Comparison of ENCODE assay signal across 29 mouse cellular contexts in genomic region chrX:19283078-19283477, GRCm38 (mm10).
A peak's percentile ranks its signal among the peaks of the same experiment; 100 is the strongest.
DNase-seq lines count a peak whose midpoint lies in the region; ATAC-seq lines count a peak whose summit lies in the region.
"Had no signal": no experiment of that assay in that cellular context is flagged by ENCODE, and none has a peak within 500 bp of the region (broad histone marks: within the 10 kb centered on the region; RNA-seq: fewer than 3 reads in every experiment).

No protein-coding gene starts in this region.

- no peak for DNase-seq in kidney, adult 11 months
- DNase-seq in 3T3-L1 (ENCODE audit: low read depth, low spot score): peak; percentile 33
- DNase-seq in CD4-positive helper T cell, adult 2 months (ENCODE audit: low read depth, low spot score): peak; percentile 2
- peak; percentile 28 for DNase-seq in induced T-regulatory cell, adult 2 months (ENCODE audit: low read depth)
- no peak for DNase-seq in testis, postnatal 10 days (ENCODE audit: low spot score)
- no peak for DNase-seq in midbrain, embryonic 11.5 days (ENCODE audit: low spot score, missing footprints)
- DNase-seq in cerebellum, adult 8-10 months: no peak
- DNase-seq: adrenal gland, adult 2 months; cerebellum, adult 11-12 months; cerebellum, postnatal 25 days; gastrocnemius, postnatal 14 days; heart, adult 2 months; heart, postnatal 14 days; liver, postnatal 0 days; lung, postnatal 14 days; right cerebral cortex, adult 18-20 months; right cerebral cortex, postnatal 4 days; thymus, adult 18-20 months; thymus, postnatal 4 days had no signal

- no peak overlapping the region for H3K4me3 ChIP-seq in kidney, embryonic 14.5 days (ENCODE audit: low read length)
- H3K4me3 ChIP-seq in midbrain, embryonic 11.5 days (ENCODE audit: low read depth, low read length): no peak overlapping the region
- H3K4me3 ChIP-seq: forebrain, embryonic 10.5 days; heart, adult 2 months; heart, embryonic 13.5 days; hindbrain, embryonic 12.5 days; limb, embryonic 12.5 days; midbrain, embryonic 13.5 days; stomach, embryonic 15.5 days had no signal

- H3K4me1 ChIP-seq in kidney, embryonic 14.5 days (ENCODE audit: control insufficient read depth, insufficient read depth, low read length): no peaks in the 10 kb centered on the region
- no peaks in the 10 kb centered on the region for H3K4me1 ChIP-seq in midbrain, embryonic 11.5 days (ENCODE audit: control insufficient read depth, insufficient read depth, low read length)
- H3K4me1 ChIP-seq: forebrain, embryonic 10.5 days; heart, embryonic 13.5 days; hindbrain, embryonic 12.5 days; limb, embryonic 12.5 days; midbrain, embryonic 13.5 days; stomach, embryonic 15.5 days had no signal

- ATAC-seq in kidney, embryonic 14.5 days (ENCODE audit: low FRiP score, low TSS enrichment): peak; percentile 83; the same call in 1 of the 2 replicates
- ATAC-seq in midbrain, embryonic 11.5 days (ENCODE audit: low FRiP score): no peak
- ATAC-seq: forebrain, embryonic 16.5 days; liver, postnatal 0 days; midbrain, embryonic 13.5 days; Patski had no signal

- H3K4me2 ChIP-seq in kidney, embryonic 14.5 days (replicated peaks; ENCODE audit: low read depth, low read length): no peak overlapping the region
- H3K4me2 ChIP-seq in midbrain, embryonic 11.5 days: no peak overlapping the region
- H3K4me2 ChIP-seq: heart, embryonic 13.5 days; hindbrain, embryonic 12.5 days; limb, embryonic 12.5 days; liver, embryonic 11.5 days; midbrain, embryonic 13.5 days; stomach, embryonic 15.5 days had no signal

- H3K27me3 ChIP-seq in kidney, embryonic 14.5 days (ENCODE audit: control insufficient read depth, insufficient read depth, low read length): no peaks in the 10 kb centered on the region
- no peaks in the 10 kb centered on the region for H3K27me3 ChIP-seq in midbrain, embryonic 11.5 days (ENCODE audit: control insufficient read depth, insufficient read depth, low read length)
- H3K27me3 ChIP-seq: heart, embryonic 13.5 days; hindbrain, embryonic 12.5 days; limb, embryonic 12.5 days; midbrain, embryonic 13.5 days; stomach, embryonic 15.5 days had no signal

- H3K9me3 ChIP-seq in kidney, embryonic 14.5 days (ENCODE audit: control insufficient read depth, low read length): no peaks in the 10 kb centered on the region
- H3K9me3 ChIP-seq in midbrain, embryonic 11.5 days (ENCODE audit: control insufficient read depth, low read length): no peaks in the 10 kb centered on the region
- H3K9me3 ChIP-seq: forebrain, embryonic 10.5 days; heart, embryonic 13.5 days; hindbrain, embryonic 12.5 days; limb, embryonic 12.5 days; midbrain, embryonic 13.5 days; stomach, embryonic 15.5 days had no signal

- H3K36me3 ChIP-seq in kidney, embryonic 14.5 days (ENCODE audit: control insufficient read depth, insufficient read depth, low read length): no peaks in the 10 kb centered on the region
- no peaks in the 10 kb centered on the region for H3K36me3 ChIP-seq in midbrain, embryonic 11.5 days (ENCODE audit: control insufficient read depth, insufficient read depth, low read length)
- H3K36me3 ChIP-seq: forebrain, embryonic 10.5 days; heart, embryonic 13.5 days; hindbrain, embryonic 12.5 days; limb, embryonic 12.5 days; midbrain, embryonic 13.5 days; stomach, embryonic 15.5 days had no signal

- WGBS in kidney, embryonic 14.5 days: 49% methylated on average over 3 of the region's 3 CpGs
- 87% methylated on average over 3 of the region's 3 CpGs for WGBS in midbrain, embryonic 11.5 days

- H3K27ac ChIP-seq in kidney, embryonic 14.5 days (ENCODE audit: low read depth, low read length): no peak overlapping the region
- H3K27ac ChIP-seq in midbrain, embryonic 11.5 days (ENCODE audit: low read depth, low read length): no peak overlapping the region
- H3K27ac ChIP-seq: forebrain, embryonic 10.5 days; heart, adult 2 months; heart, embryonic 13.5 days; hindbrain, embryonic 12.5 days; limb, embryonic 12.5 days; midbrain, embryonic 13.5 days; stomach, embryonic 15.5 days had no signal

- no peak overlapping the region for H3K9ac ChIP-seq in kidney, embryonic 14.5 days (ENCODE audit: low read depth, low read length)
- no peak overlapping the region for H3K9ac ChIP-seq in midbrain, embryonic 11.5 days (ENCODE audit: low read length)
- H3K9ac ChIP-seq: heart, embryonic 13.5 days; hindbrain, embryonic 12.5 days; limb, embryonic 12.5 days; liver, postnatal 0 days; midbrain, embryonic 13.5 days; stomach, embryonic 15.5 days had no signal

Comparison
In these comparisons a context has a peak if more than half of its experiments do, and no peak if none do; other contexts are left out.
1. DNase-seq: peak in 3T3-L1 (single experiment), CD4-positive helper T cell, adult 2 months (single experiment) and induced T-regulatory cell, adult 2 months (single experiment); none in kidney, adult 11 months (single experiment), testis, postnatal 10 days (single experiment), midbrain, embryonic 11.5 days (single experiment) and cerebellum, adult 8-10 months (single experiment).